Mouse (Mus musculus) C2C12 (cell line): Measurements from ENCODE around the gene Ppfibp1. TPM values are rescaled to one million over a fixed set of nuclear protein-coding genes. Genes with fewer than 3 reads are reported as not detected.

Source experiments
- H3K27me3 ChIP-seq: one replicate; pipeline ENCODE4 v1.6.1; 2011; ENCODE audit not compliant: control insufficient read depth, insufficient read depth, insufficient read length
- H3K36me3 ChIP-seq: one replicate; pipeline ENCODE4 v1.6.1; 2011; ENCODE audit not compliant: control insufficient read depth, insufficient read depth
- H3K4me3 ChIP-seq: one replicate; pipeline ENCODE4 v1.5.1; 2011; ENCODE audit warnings: mild to moderate bottlenecking, control low read depth; ENCODE audit not compliant: poor library complexity, insufficient read depth, severe bottlenecking
- H3K79me2 ChIP-seq: one replicate; pipeline ENCODE4 v1.6.1; 2011; ENCODE audit not compliant: control insufficient read depth, insufficient read depth
- H3K79me3 ChIP-seq: one replicate; pipeline ENCODE4 v1.6.1; 2011; ENCODE audit warnings: low read depth, control low read depth
- H3ac ChIP-seq: one replicate; pipeline ENCODE3; 2011; ENCODE audit warnings: low read depth; ENCODE audit not compliant: control insufficient read depth, insufficient read length
- CEBPB ChIP-seq: IDR thresholded peaks from one replicate; pipeline ENCODE4 v1.6.1; 2011; ENCODE audit warnings: low read depth, mild to moderate bottlenecking, control low read depth, moderate library complexity
- CTCF ChIP-seq: IDR thresholded peaks from one replicate; pipeline ENCODE4 v1.5.1; 2011; ENCODE audit not compliant: control insufficient read depth, insufficient read depth, insufficient read length
- FOSL1 ChIP-seq: IDR thresholded peaks from one replicate; pipeline ENCODE4 v1.8.0; 2011; ENCODE audit warnings: mild to moderate bottlenecking, low read length; ENCODE audit not compliant: poor library complexity, insufficient read depth, severe bottlenecking
- MAX ChIP-seq: IDR thresholded peaks from one replicate; pipeline ENCODE4 v1.6.1; 2011; ENCODE audit warnings: mild to moderate bottlenecking, control low read depth
- MYOD1 ChIP-seq: IDR thresholded peaks from one replicate; pipeline ENCODE4 v1.6.1; 2011; ENCODE audit warnings: low read depth; ENCODE audit not compliant: control insufficient read depth, insufficient read length
- MYOG ChIP-seq: IDR thresholded peaks from one replicate; pipeline ENCODE4 v1.6.1; 2011; ENCODE audit not compliant: control insufficient read depth, insufficient read length; ENCODE audit errors: extremely low read depth
- USF1 ChIP-seq: IDR thresholded peaks from one replicate; pipeline ENCODE4 v1.6.1; 2011; ENCODE audit warnings: low read depth, mild to moderate bottlenecking, control low read depth, moderate library complexity
- polyA plus RNA-seq: library from polyadenylated mRNA; unstranded; fragments of >200 nt; fragmentation: generic; extraction: Trizol; gene quantifications from one replicate; pipeline ENCODE4 v1.2.1, GENCODE M21; 2012; ENCODE audit warnings: missing spikeins

The Ppfibp1 gene
- polyA plus RNA-seq, 1 experiment, result 61.1 TPM

GRCm38 (mm10) chr6:146884171-146884570, 4.1 kb upstream of the Ppfibp1 start:
- Histone ChIP-seq H3K4me3 (no peak overlapping the region), H3K27me3 (no peaks in the 10 kb centered on the region), H3ac (no peak overlapping the region), H3K79me3 (peaks cover 5% of the 10 kb centered on the region), H3K36me3 (no peaks in the 10 kb centered on the region), H3K79me2 (peaks cover 8% of the 10 kb centered on the region)
- TF ChIP-seq MYOG, result no peak
- no peak for TF ChIP-seq CEBPB
- peak; percentile 87 for TF ChIP-seq USF1
- no peak for TF ChIP-seq MAX
- no peak for TF ChIP-seq FOSL1
- TF ChIP-seq CTCF, result no peak
- TF ChIP-seq MYOD1, result no peak

GRCm38 (mm10) chr6:146884851-146885250, 3.4 kb upstream of the Ppfibp1 start:
- TF ChIP-seq CTCF, result no peak
- TF ChIP-seq FOSL1, result no peak
- no peak for TF ChIP-seq CEBPB
- TF ChIP-seq MYOG, result no peak
- peak; percentile 93 for TF ChIP-seq MYOD1
- TF ChIP-seq MAX, result no peak
- no peak for TF ChIP-seq USF1
- Histone ChIP-seq H3K36me3 (no peaks in the 10 kb centered on the region), H3K4me3 (no peak overlapping the region), H3ac (peak overlapping the region; percentile 48), H3K79me2 (peaks cover 15% of the 10 kb centered on the region), H3K79me3 (peaks cover 12% of the 10 kb centered on the region), H3K27me3 (no peaks in the 10 kb centered on the region)

- Histone ChIP-seq H3ac (peak overlapping the region; percentile 88), H3K27me3 (no peaks in the 10 kb centered on the region), H3K79me3 (peaks cover 52% of the 10 kb centered on the region), H3K36me3 (peaks cover 23% of the 10 kb centered on the region), H3K79me2 (peaks cover 56% of the 10 kb centered on the region), H3K4me3 (peak overlapping the region; percentile 60)
- TF ChIP-seq MAX, result no peak
- TF ChIP-seq USF1, result no peak
- TF ChIP-seq MYOG, result no peak
- no peak for TF ChIP-seq FOSL1
- TF ChIP-seq CEBPB, result no peak
- TF ChIP-seq CTCF, result no peak
- no peak for TF ChIP-seq MYOD1
These were observed 588 bp downstream of the Ppfibp1 start for GRCm38 (mm10) chr6:146888660-146889490.

- H3K27me3 ChIP-seq, result no peaks in the 10 kb centered on the region
- peak overlapping the region; percentile 67 for H3ac ChIP-seq
- peaks cover 67% of the 10 kb centered on the region for H3K79me2 ChIP-seq
- TF ChIP-seq CTCF (no peak), MYOG (no peak), CEBPB (no peak), USF1 (no peak), MAX (no peak), MYOD1 (no peak)
- peaks cover 31% of the 10 kb centered on the region for H3K36me3 ChIP-seq
- peak overlapping the region; percentile 60 for H3K4me3 ChIP-seq
- H3K79me3 ChIP-seq, result peaks cover 62% of the 10 kb centered on the region
These were observed 1.9 kb downstream of the Ppfibp1 start for GRCm38 (mm10) chr6:146890215-146890614.

- H3K4me3 ChIP-seq, result peak overlapping the region; percentile 60
- no peaks in the 10 kb centered on the region for H3K27me3 ChIP-seq
- no peak for TF ChIP-seq MYOD1
- no peak for TF ChIP-seq CTCF
- no peak for TF ChIP-seq MYOG
- H3ac ChIP-seq, result peak overlapping the region; percentile 3
- peaks cover 71% of the 10 kb centered on the region for H3K79me2 ChIP-seq
- peaks cover 31% of the 10 kb centered on the region for H3K36me3 ChIP-seq
- peaks cover 64% of the 10 kb centered on the region for H3K79me3 ChIP-seq
These were observed 2.3 kb downstream of the Ppfibp1 start for GRCm38 (mm10) chr6:146890633-146891032.
